Mouse (Mus musculus) bone marrow macrophage, adult 2 months (primary cell): Measurements from ENCODE around the gene Psg23.
"Not testable (repeated sequence)": the region's sequence is repeated elsewhere in the genome, so short reads cannot be mapped to it uniquely, and the experiment has no call there.

Experiments used
- CTCF ChIP-seq: IDR thresholded peaks from 2 replicates; pipeline ENCODE4 v1.5.1; 2012; ENCODE audit warnings: low read depth, mild to moderate bottlenecking, low read length, moderate library complexity
- POLR2A ChIP-seq: IDR thresholded peaks from 2 replicates; pipeline ENCODE4 v1.6.1; 2012; ENCODE audit warnings: mild to moderate bottlenecking, low read depth, low read length, borderline replicate concordance

DNA sequence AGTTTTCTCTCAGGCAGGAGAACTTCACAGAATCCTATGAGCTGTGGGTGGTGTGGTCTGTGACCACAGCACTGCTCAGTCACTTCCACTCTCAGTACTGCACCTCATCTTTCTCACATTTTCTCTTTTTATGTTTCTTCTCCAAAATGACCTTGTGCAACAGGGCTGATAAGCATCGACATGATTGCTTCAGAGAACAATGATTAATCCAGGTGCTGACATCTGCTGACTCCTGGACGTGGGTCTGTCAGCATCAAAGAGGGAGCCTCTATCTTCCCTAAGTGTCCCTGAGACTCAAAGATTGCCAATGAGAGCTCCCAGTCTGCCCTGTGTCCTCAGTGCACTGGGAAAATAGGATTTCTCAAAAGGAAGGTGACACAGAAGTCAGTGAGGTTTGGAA lies at the start of gene Psg23:
- not testable (repeated sequence) for TF ChIP-seq CTCF, POLR2A
